Mouse (Mus musculus) myocyte (in vitro differentiated cells): ENCODE measurements around the gene Socs4. TPM values are rescaled to one million over a fixed set of nuclear protein-coding genes. Genes with fewer than 3 reads are reported as not detected.

Experiments
- H3K27me3 ChIP-seq: one replicate; pipeline ENCODE4 v1.6.1; 2011; ENCODE audit not compliant: control insufficient read depth, insufficient read depth, insufficient read length
- H3K36me3 ChIP-seq: one replicate; pipeline ENCODE4 v1.6.1; 2011; ENCODE audit not compliant: control insufficient read depth, insufficient read depth
- H3K4me2 ChIP-seq: one replicate; pipeline ENCODE4 v1.6.1; 2011; ENCODE audit warnings: low read depth, control low read depth
- H3K4me3 ChIP-seq: one replicate; pipeline ENCODE4 v1.5.1; 2011; ENCODE audit warnings: mild to moderate bottlenecking, control low read depth, moderate library complexity
- H3K79me2 ChIP-seq: one replicate; pipeline ENCODE4 v1.6.1; 2011; ENCODE audit not compliant: control insufficient read depth, insufficient read depth
- H3ac ChIP-seq: one replicate; pipeline ENCODE4 v1.6.1; 2011; ENCODE audit not compliant: control insufficient read depth, insufficient read length
- CEBPB ChIP-seq: IDR thresholded peaks from 2 replicates; pipeline ENCODE4 v1.6.1; 2011; ENCODE audit warnings: mild to moderate bottlenecking, moderate library complexity; ENCODE audit not compliant: poor library complexity, insufficient read depth, severe bottlenecking
- E2F4 ChIP-seq: IDR thresholded peaks from one replicate; pipeline ENCODE4 v1.6.1; 2011; ENCODE audit warnings: mild to moderate bottlenecking, control low read depth, moderate library complexity; ENCODE audit not compliant: insufficient read depth
- MAX ChIP-seq: IDR thresholded peaks from one replicate; pipeline ENCODE4 v1.6.1; 2011; ENCODE audit warnings: low read depth, mild to moderate bottlenecking, control low read depth
- MYOD1 ChIP-seq, 3 experiments: IDR thresholded peaks; one replicate each; pipeline ENCODE4 v1.6.1; 2011; ENCODE audit warnings: control low read depth in 2 of 3, low read depth in 2 of 3, mild to moderate bottlenecking in 2 of 3, moderate library complexity in 1 of 3; ENCODE audit not compliant: insufficient read length in 2 of 3, control insufficient read depth in 1 of 3
- MYOG ChIP-seq, 3 experiments: IDR thresholded peaks; one replicate each; pipeline ENCODE4 v1.6.1; 2011; ENCODE audit warnings: control low read depth in 2 of 3, low read depth in 2 of 3, mild to moderate bottlenecking in 2 of 3; ENCODE audit not compliant: insufficient read length in 2 of 3, control insufficient read depth in 1 of 3, insufficient read depth in 1 of 3
- POLR2A ChIP-seq: IDR thresholded peaks from one replicate; pipeline ENCODE4 v1.6.1; 2011; ENCODE audit warnings: low read depth, mild to moderate bottlenecking, control low read depth, moderate library complexity; ENCODE audit not compliant: insufficient read length
- POLR2AphosphoS2 ChIP-seq: IDR thresholded peaks from one replicate; pipeline ENCODE4 v1.6.1; 2011; ENCODE audit warnings: low read depth, control low read depth; ENCODE audit not compliant: insufficient read length
- REST ChIP-seq: IDR thresholded peaks from one replicate; pipeline ENCODE4 v1.6.1; 2011; ENCODE audit warnings: mild to moderate bottlenecking, control low read depth, moderate library complexity; ENCODE audit not compliant: insufficient read depth, insufficient read length
- SRF ChIP-seq: IDR thresholded peaks from one replicate; pipeline ENCODE4 v1.6.1; 2011; ENCODE audit warnings: low read depth; ENCODE audit not compliant: control insufficient read depth, insufficient read length
- TCF12 ChIP-seq: IDR thresholded peaks from one replicate; pipeline ENCODE4 v1.6.1; 2011; ENCODE audit warnings: mild to moderate bottlenecking, control low read depth; ENCODE audit not compliant: poor library complexity, insufficient read depth, severe bottlenecking
- TCF3 ChIP-seq: IDR thresholded peaks from one replicate; pipeline ENCODE4 v1.6.1; 2011; ENCODE audit warnings: low read depth, control low read depth; ENCODE audit not compliant: insufficient read length
- USF1 ChIP-seq: IDR thresholded peaks from one replicate; pipeline ENCODE4 v1.6.1; 2011; ENCODE audit warnings: low read depth, mild to moderate bottlenecking, control low read depth, moderate library complexity
- polyA plus RNA-seq: library from polyadenylated mRNA; unstranded; fragments of >200 nt; fragmentation: generic; extraction: Trizol; gene quantifications from one replicate; pipeline ENCODE4 v1.2.1, GENCODE M21; 2012; ENCODE audit warnings: missing spikeins

Gene Socs4
- polyA plus RNA-seq, 1 experiment: 2.5 TPM

GRCm38 (mm10) chr14:47281535-47281934, 4.8 kb downstream of the Socs4 start:
- peaks cover 93% of the 10 kb centered on the region for H3K79me2 ChIP-seq
- no peaks in the 10 kb centered on the region for H3K27me3 ChIP-seq
- no peaks in the 10 kb centered on the region for H3K36me3 ChIP-seq
- TF ChIP-seq TCF12: no peak
- no peak for TF ChIP-seq MYOG (IDR thresholded peaks at IDR 0.05; ENCODE audit: control insufficient read depth in 1 of 3, insufficient read depth in 1 of 3, insufficient read length in 2 of 3, low read depth in 2 of 3)
- no peak for TF ChIP-seq REST
- no peak for TF ChIP-seq USF1
- TF ChIP-seq MAX: no peak
- TF ChIP-seq SRF: no peak
- TF ChIP-seq MYOD1 (IDR thresholded peaks at IDR 0.05; ENCODE audit: control insufficient read depth in 1 of 3, insufficient read length in 2 of 3, low read depth in 2 of 3): no peak
- TF ChIP-seq POLR2A: no peak
- TF ChIP-seq POLR2AphosphoS2: no peak
- TF ChIP-seq E2F4: no peak
- TF ChIP-seq TCF3: no peak
- no peak for TF ChIP-seq CEBPB
- H3ac ChIP-seq: no peak overlapping the region
- no peak overlapping the region for H3K4me3 ChIP-seq
- no peak overlapping the region for H3K4me2 ChIP-seq

DNA sequence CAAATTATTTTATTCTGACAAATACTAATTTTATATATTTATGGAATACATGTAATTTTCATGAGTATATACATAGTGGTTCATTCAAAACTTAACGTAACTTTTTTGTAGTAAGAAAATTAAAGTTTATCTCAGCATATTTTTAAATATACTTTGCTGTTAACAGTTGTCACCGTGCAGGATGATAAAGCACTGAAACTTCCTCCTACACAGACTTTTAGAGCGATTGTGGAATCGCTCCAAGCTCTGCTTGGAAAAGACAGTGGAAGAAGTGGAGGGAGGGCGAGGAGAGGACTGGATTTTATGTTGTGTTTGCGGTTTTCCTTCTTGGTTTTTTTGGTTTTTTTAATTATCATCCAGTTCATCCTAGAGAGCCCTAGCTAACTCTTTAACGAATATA, 6.8 kb downstream of the Socs4 start:
- no peaks in the 10 kb centered on the region for H3K36me3 ChIP-seq
- H3K4me2 ChIP-seq: no peak overlapping the region
- no peak overlapping the region for H3K4me3 ChIP-seq
- no peaks in the 10 kb centered on the region for H3K27me3 ChIP-seq
- no peak overlapping the region for H3ac ChIP-seq
- peaks cover 88% of the 10 kb centered on the region for H3K79me2 ChIP-seq
- no peak for TF ChIP-seq REST
- no peak for TF ChIP-seq TCF3
- TF ChIP-seq USF1: no peak
- no peak for TF ChIP-seq MYOG (IDR thresholded peaks at IDR 0.05; ENCODE audit: control insufficient read depth in 1 of 3, insufficient read depth in 1 of 3, insufficient read length in 2 of 3, low read depth in 2 of 3)
- no peak for TF ChIP-seq TCF12

- H3K4me3 ChIP-seq: no peak overlapping the region
- H3K36me3 ChIP-seq: peaks cover 4% of the 10 kb centered on the region
- H3K27me3 ChIP-seq: no peaks in the 10 kb centered on the region
- H3K4me2 ChIP-seq: no peak overlapping the region
- H3K79me2 ChIP-seq: peaks cover 71% of the 10 kb centered on the region
- no peak overlapping the region for H3ac ChIP-seq
- TF ChIP-seq MAX: no peak
- TF ChIP-seq POLR2AphosphoS2: no peak
- TF ChIP-seq POLR2A: no peak
- no peak for TF ChIP-seq CEBPB
- TF ChIP-seq SRF: no peak
Measured at GRCm38 (mm10) chr14:47285271-47285670, 8.5 kb downstream of the Socs4 start.

DNA sequence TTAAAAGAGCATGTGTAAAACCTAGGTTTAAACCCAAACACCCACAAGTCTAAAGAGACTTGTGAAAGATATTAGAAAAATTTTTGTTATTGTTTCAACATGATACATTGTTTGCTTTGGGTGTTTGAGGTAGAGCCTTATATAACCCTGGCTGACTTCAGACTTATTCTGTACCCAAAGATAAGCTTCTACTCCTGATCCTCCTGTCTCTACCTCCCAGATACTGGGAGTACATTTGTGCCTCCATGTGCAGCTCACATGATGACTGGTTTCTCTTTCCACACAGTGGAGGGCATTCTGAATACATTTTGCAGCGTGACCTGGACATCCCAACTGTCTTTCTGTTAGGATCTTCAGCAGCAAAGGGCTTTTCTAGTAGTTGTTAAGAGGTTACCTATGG, 9.5 kb downstream of the Socs4 start:
- no peak for TF ChIP-seq TCF3
- TF ChIP-seq MYOG (IDR thresholded peaks at IDR 0.05; ENCODE audit: control insufficient read depth in 1 of 3, insufficient read depth in 1 of 3, insufficient read length in 2 of 3, low read depth in 2 of 3): no peak
- TF ChIP-seq POLR2AphosphoS2: no peak
- TF ChIP-seq REST: no peak
- TF ChIP-seq E2F4: no peak
- TF ChIP-seq MYOD1 (IDR thresholded peaks at IDR 0.05; ENCODE audit: control insufficient read depth in 1 of 3, insufficient read length in 2 of 3, low read depth in 2 of 3): no peak
- TF ChIP-seq USF1: no peak
- no peak for TF ChIP-seq POLR2A
- TF ChIP-seq CEBPB: no peak
- TF ChIP-seq SRF: no peak
- no peak for TF ChIP-seq MAX
- no peak for TF ChIP-seq TCF12
- Histone ChIP-seq H3K4me2 (no peak overlapping the region), H3K79me2 (peaks cover 61% of the 10 kb centered on the region), H3K4me3 (no peak overlapping the region), H3K27me3 (no peaks in the 10 kb centered on the region), H3ac (no peak overlapping the region), H3K36me3 (peaks cover 9% of the 10 kb centered on the region)

GRCm38 (mm10) chr14:47287021-47287420, 10.3 kb downstream of the Socs4 start:
- Histone ChIP-seq H3K36me3 (peaks cover 10% of the 10 kb centered on the region), H3K4me3 (no peak overlapping the region), H3K27me3 (no peaks in the 10 kb centered on the region), H3K4me2 (no peak overlapping the region), H3ac (no peak overlapping the region), H3K79me2 (peaks cover 53% of the 10 kb centered on the region)
- TF ChIP-seq E2F4: no peak
- TF ChIP-seq CEBPB: no peak
- no peak for TF ChIP-seq SRF
- TF ChIP-seq TCF12: no peak
- no peak for TF ChIP-seq POLR2A
- TF ChIP-seq REST: no peak
